Mouse (Mus musculus) small intestine, adult 2 months (tissue): ENCODE measurements around the gene Efhc1. TPM values are rescaled to one million over a fixed set of nuclear protein-coding genes. Genes with fewer than 3 reads are reported as not detected.

Experiments used
- H3K27ac ChIP-seq: fragments of 200-500 bp; 2 replicates; pipeline ENCODE4 v1.5.1; 2012; ENCODE audit warnings: low read depth, low read length, control low read depth, inconsistent platforms; ENCODE audit not compliant: insufficient read depth
- H3K27me3 ChIP-seq: fragments of 200-500 bp; 2 replicates; pipeline ENCODE4 v1.6.1; 2012; ENCODE audit warnings: mild to moderate bottlenecking, moderate library complexity, low read length, inconsistent platforms; ENCODE audit not compliant: control insufficient read depth, insufficient read depth
- H3K36me3 ChIP-seq: fragments of 200-500 bp; 2 replicates; pipeline ENCODE4 v1.6.1; 2012; ENCODE audit warnings: mild to moderate bottlenecking, low read length, control low read depth, inconsistent platforms; ENCODE audit not compliant: control insufficient read depth, insufficient read depth
- H3K4me1 ChIP-seq: fragments of 200-500 bp; 2 replicates; pipeline ENCODE4 v1.6.1; 2012; ENCODE audit warnings: low read length, inconsistent platforms, mixed read lengths; ENCODE audit not compliant: control insufficient read depth, insufficient read depth, insufficient read length
- H3K4me3 ChIP-seq: fragments of 200-500 bp; 2 replicates; pipeline ENCODE4 v1.5.1; 2012; ENCODE audit warnings: low read depth, mild to moderate bottlenecking, control low read depth, inconsistent platforms, low read length, moderate library complexity
- CTCF ChIP-seq: fragments of 200-500 bp; IDR thresholded peaks from 2 replicates; pipeline ENCODE4 v1.5.1; 2012; ENCODE audit warnings: low read depth, mild to moderate bottlenecking, control low read depth, inconsistent platforms, low read length, moderate library complexity, mixed read lengths; ENCODE audit not compliant: insufficient replicate concordance, insufficient read length; ENCODE audit errors: extremely low read depth
- POLR2A ChIP-seq: fragments of 200-500 bp; IDR thresholded peaks from 2 replicates; pipeline ENCODE4 v1.6.1; 2012; ENCODE audit warnings: low read depth, mild to moderate bottlenecking, control low read depth, inconsistent platforms, low read length, moderate library complexity
- WGBS: fragments of 180-500 bp; shearing (Covaris S2); methylation state at CpG from one replicate; pipeline ENCODE4 v1.1.7; 2018; 5-methylcytosine and 5-hydroxymethylcytosine counted together
- polyA plus RNA-seq: library from polyadenylated mRNA; depleted of rRNA; stranded (reverse); fragments of >200 nt; gene quantifications from 2 replicates; pipeline ENCODE4 v1.2.3, GENCODE M21; 2012; rRNA removed

Efhc1 gene
- polyA plus RNA-seq, 1 experiment, result 0.32 TPM

DNA sequence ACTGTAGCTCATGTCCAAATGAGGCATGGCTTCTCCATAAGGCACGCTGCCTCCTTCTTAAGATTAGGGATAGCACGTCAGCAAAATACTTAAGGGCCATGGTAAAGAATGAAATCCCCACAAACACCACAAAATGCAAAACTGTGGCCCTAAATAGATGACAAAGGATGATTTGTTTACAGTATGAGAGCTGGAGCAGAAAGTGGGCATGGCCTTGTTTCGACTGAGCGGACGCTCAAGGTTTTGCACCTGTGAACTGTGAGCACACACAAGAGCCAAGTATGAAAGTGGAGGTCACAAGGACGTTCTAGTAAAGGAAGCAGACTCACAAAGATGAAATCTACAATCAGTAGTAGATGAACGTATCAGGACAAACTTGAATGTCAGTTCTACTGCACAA lies 88.7 kb downstream of the Efhc1 start:
- 84% methylated on average over 7 of the region's 7 CpGs for WGBS
- H3K4me1 ChIP-seq, result no peaks in the 10 kb centered on the region; the same call in 1 of the 2 replicates
- H3K27me3 ChIP-seq, result no peaks in the 10 kb centered on the region
- H3K36me3 ChIP-seq, result no peaks in the 10 kb centered on the region
- 0 out of 2 replicates have a peak overlapping the region, but pooled peaks have one; percentile 8 for H3K27ac ChIP-seq
- TF ChIP-seq CTCF (no peak), POLR2A (no peak)
- no peak overlapping the region for H3K4me3 ChIP-seq

Other genes starting within 250 kb of the Efhc1 start
- 0.16 and 0.63 TPM in 2 replicates for gene Il17a, start 220.7 kb upstream of the Efhc1 start, polyA plus RNA-seq
- not detected in 2 replicates for gene Il17f, start 161.0 kb upstream of the Efhc1 start, polyA plus RNA-seq
- gene Mcm3, start 131.3 kb upstream of the Efhc1 start, polyA plus RNA-seq, result 5.2 and 8.9 TPM in 2 replicates
- gene Paqr8, start 61.0 kb upstream of the Efhc1 start, polyA plus RNA-seq, result 5.6 and 19.4 TPM in 2 replicates
- gene Tram2, start 127.6 kb downstream of the Efhc1 start, polyA plus RNA-seq, result 2.5 and 7.9 TPM in 2 replicates